Mouse (Mus musculus) megakaryocyte, embryonic 14.5 days (primary cell): ENCODE results near the gene Fam163a. TPM values are rescaled to one million over a fixed set of nuclear protein-coding genes. Genes with fewer than 3 reads are reported as not detected.
A peak's percentile ranks its signal among the peaks of the same experiment; 100 is the strongest.
"Not testable (repeated sequence)": the region's sequence is repeated elsewhere in the genome, so short reads cannot be mapped to it uniquely, and the experiment has no call there.

Experiments
- H3K27me3 ChIP-seq: replicated peaks from 2 replicates; pipeline ENCODE3; 2012; ENCODE audit warnings: inconsistent platforms
- H3K36me3 ChIP-seq: replicated peaks from 2 replicates; pipeline ENCODE3; 2012; ENCODE audit warnings: low read length, inconsistent platforms, mixed read lengths
- H3K4me1 ChIP-seq: 2 replicates; pipeline ENCODE4 v1.6.1; 2012; ENCODE audit warnings: inconsistent platforms
- H3K4me3 ChIP-seq: replicated peaks from 2 replicates; pipeline ENCODE3; 2012; ENCODE audit warnings: moderate library complexity, mild to moderate bottlenecking, inconsistent platforms
- H3K9me3 ChIP-seq: 2 replicates; pipeline ENCODE4 v1.6.1; 2012; ENCODE audit warnings: inconsistent platforms
- FLI1 ChIP-seq: IDR thresholded peaks from 2 replicates; pipeline ENCODE4 v1.6.1; 2012; ENCODE audit warnings: low read length, inconsistent platforms, mixed read lengths
- GATA1 ChIP-seq: IDR thresholded peaks from 3 replicates; pipeline ENCODE4 v1.6.1; 2012; ENCODE audit warnings: mixed read lengths, low read length, inconsistent platforms, borderline replicate concordance
- polyA plus RNA-seq: library from polyadenylated mRNA; stranded (reverse); fragments of >175 nt; gene quantifications from 2 replicates; pipeline ENCODE4 v1.2.3, GENCODE M21; 2012; ENCODE audit warnings: low replicate concordance; ENCODE audit not compliant: insufficient read depth

Fam163a gene
- 0.56 and 0.87 TPM in 2 replicates for polyA plus RNA-seq

GRCm38 (mm10) chr1:156204656-156205131 lies at the start of gene Fam163a:
Gene Fam163a, minus strand, starts transcription at chr1:156205026.
- Histone ChIP-seq H3K27me3 (peaks cover 68% of the 10 kb centered on the region), H3K9me3 (peaks cover 24% of the 10 kb centered on the region), H3K36me3 (no peaks in the 10 kb centered on the region), H3K4me1 (peaks cover 49% of the 10 kb centered on the region), H3K4me3 (peak within 1 kb of the TSS; percentile 90)
- TF ChIP-seq FLI1 (no peak), GATA1 (no peak)

GRCm38 (mm10) chr1:156251096-156251495 lies 46.3 kb upstream of the Fam163a start:
- not testable (repeated sequence) for H3K36me3 ChIP-seq, H3K4me1 ChIP-seq, H3K27me3 ChIP-seq, H3K4me3 ChIP-seq
- peaks cover 13% of the 10 kb centered on the region for H3K9me3 ChIP-seq

- Histone ChIP-seq H3K4me3 (no peak overlapping the region), H3K36me3 (no peaks in the 10 kb centered on the region), H3K4me1 (no peaks in the 10 kb centered on the region), H3K27me3 (peaks cover 2% of the 10 kb centered on the region), H3K9me3 (no peaks in the 10 kb centered on the region)
- TF ChIP-seq FLI1 (no peak), GATA1 (no peak)
Observed at GRCm38 (mm10) chr1:156247893-156248292, 43.1 kb upstream of the Fam163a start.

GRCm38 (mm10) chr1:156241713-156242348 lies 37.0 kb upstream of the Fam163a start:
- Histone ChIP-seq H3K4me3 (no peak overlapping the region), H3K27me3 (peaks cover 2% of the 10 kb centered on the region), H3K4me1 (peaks cover 20% of the 10 kb centered on the region), H3K36me3 (no peaks in the 10 kb centered on the region), H3K9me3 (no peaks in the 10 kb centered on the region)
- TF ChIP-seq GATA1, result no peak
- no peak for TF ChIP-seq FLI1

DNA sequence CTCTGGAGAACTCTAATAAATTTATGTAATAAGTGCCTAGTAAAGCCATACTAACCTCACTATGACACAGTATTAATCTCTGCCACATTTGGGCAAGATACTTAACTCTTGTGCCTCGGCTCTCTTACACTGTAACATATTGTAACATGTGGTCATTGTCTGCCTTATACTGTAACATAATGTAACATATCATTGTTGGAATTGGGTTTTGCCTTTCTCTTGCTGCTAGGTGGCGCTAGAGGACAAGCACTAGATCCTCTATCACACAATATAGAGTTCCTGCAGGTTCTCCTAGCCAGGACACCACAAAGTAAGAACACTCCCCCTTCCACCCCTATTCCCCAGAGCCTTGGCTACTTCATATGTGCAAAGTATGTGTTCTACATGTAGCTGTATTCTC lies 36.2 kb upstream of the Fam163a start:
- H3K27me3 ChIP-seq, result peaks cover 1% of the 10 kb centered on the region
- no peaks in the 10 kb centered on the region for H3K36me3 ChIP-seq
- no peak overlapping the region for H3K4me3 ChIP-seq
- H3K9me3 ChIP-seq, result no peaks in the 10 kb centered on the region
- TF ChIP-seq FLI1 (no peak), GATA1 (no peak)
- H3K4me1 ChIP-seq, result peaks cover 20% of the 10 kb centered on the region

GRCm38 (mm10) chr1:156231122-156231521 lies 26.3 kb upstream of the Fam163a start:
- no peak for TF ChIP-seq GATA1
- TF ChIP-seq FLI1, result no peak
- H3K36me3 ChIP-seq, result no peaks in the 10 kb centered on the region
- no peaks in the 10 kb centered on the region for H3K9me3 ChIP-seq
- H3K27me3 ChIP-seq, result no peaks in the 10 kb centered on the region
- H3K4me1 ChIP-seq, result peaks cover 62% of the 10 kb centered on the region
- H3K4me3 ChIP-seq, result no peak overlapping the region

DNA sequence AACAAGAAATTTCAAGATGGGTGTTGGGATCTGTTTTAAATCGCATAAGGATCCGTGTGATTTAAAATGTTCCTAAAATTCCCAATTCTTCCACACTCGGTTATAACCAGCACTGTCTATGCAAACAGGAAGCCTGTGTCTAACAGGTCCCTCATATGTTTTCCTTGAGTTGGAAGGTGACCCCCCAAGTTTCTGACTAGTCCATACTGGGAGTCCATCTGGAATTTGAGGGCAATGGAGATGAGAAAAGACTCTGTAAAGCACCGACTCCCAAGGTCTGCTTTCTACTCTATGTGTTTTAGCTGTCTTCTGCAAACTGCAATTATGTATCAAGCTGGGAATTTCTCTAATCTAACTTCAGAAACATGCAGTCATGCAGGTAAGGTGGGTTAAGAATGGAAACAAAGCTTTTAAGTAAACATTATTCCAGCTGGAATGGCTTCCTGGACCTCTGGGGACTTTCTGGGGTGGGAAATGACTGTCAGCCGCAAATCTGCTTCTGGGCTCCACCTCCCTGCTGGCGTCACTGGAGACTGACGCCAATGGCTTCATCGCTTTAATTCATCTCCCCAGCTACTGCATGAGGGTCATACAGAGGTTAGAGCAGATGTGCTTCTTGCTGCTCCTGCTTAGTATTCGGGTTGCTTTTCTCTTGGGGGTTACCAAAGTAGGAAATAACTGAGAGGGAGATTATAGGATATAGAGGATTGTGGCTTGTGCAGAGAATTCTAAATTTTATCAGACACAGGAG lies 25.7 kb upstream of the Fam163a start:
- peaks cover 65% of the 10 kb centered on the region for H3K4me1 ChIP-seq
- no peaks in the 10 kb centered on the region for H3K9me3 ChIP-seq
- TF ChIP-seq GATA1, result no peak
- no peak for TF ChIP-seq FLI1
- no peaks in the 10 kb centered on the region for H3K36me3 ChIP-seq
- no peak overlapping the region for H3K4me3 ChIP-seq
- H3K27me3 ChIP-seq, result no peaks in the 10 kb centered on the region

DNA sequence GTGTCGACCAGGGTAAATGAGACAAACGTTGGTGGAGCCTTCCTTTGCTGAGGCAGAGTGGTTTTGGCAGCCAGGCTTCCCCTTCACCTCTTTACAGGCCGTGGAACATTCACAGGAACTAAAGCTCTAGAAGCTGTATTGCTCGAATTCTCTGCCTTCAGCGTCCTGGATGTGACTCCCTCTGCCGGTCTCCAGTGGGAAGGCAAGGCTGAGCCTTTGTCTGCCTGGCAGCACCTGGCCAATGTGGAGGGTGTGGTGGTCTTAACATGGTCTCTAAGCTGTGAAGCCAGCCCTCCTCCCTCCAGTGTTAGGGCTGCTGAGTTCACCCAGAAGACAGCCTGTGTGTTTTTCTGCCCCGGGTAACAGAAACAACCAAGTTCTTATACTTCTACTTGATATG lies 24.6 kb upstream of the Fam163a start:
- H3K9me3 ChIP-seq, result no peaks in the 10 kb centered on the region
- H3K4me1 ChIP-seq, result peaks cover 75% of the 10 kb centered on the region
- peak overlapping the region; percentile 30 for H3K4me3 ChIP-seq
- H3K27me3 ChIP-seq, result no peaks in the 10 kb centered on the region
- H3K36me3 ChIP-seq, result no peaks in the 10 kb centered on the region
- TF ChIP-seq FLI1 (no peak), GATA1 (no peak)

DNA sequence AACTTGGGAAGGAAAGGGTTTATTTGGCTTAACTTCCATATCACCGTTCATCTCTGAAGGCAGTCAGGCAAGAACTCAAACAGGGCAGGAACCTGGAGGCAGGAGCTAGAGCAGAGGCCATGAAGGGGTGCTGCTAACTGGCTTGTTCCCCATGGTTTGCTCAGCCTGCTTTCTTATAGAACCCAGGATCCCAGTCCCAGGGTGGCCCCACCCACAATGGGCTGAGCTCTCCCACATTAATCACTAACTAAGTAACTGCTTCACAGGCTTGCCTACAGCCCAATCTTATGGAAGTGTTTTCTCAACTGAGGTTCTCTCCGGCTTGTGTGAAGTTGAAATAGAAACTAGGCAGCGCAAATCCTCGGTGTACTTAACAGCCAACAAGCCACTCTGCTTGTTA lies 23.9 kb upstream of the Fam163a start:
- no peaks in the 10 kb centered on the region for H3K9me3 ChIP-seq
- no peaks in the 10 kb centered on the region for H3K36me3 ChIP-seq
- no peak for TF ChIP-seq GATA1
- TF ChIP-seq FLI1, result no peak
- peaks cover 82% of the 10 kb centered on the region for H3K4me1 ChIP-seq
- no peaks in the 10 kb centered on the region for H3K27me3 ChIP-seq
- no peak overlapping the region for H3K4me3 ChIP-seq

DNA sequence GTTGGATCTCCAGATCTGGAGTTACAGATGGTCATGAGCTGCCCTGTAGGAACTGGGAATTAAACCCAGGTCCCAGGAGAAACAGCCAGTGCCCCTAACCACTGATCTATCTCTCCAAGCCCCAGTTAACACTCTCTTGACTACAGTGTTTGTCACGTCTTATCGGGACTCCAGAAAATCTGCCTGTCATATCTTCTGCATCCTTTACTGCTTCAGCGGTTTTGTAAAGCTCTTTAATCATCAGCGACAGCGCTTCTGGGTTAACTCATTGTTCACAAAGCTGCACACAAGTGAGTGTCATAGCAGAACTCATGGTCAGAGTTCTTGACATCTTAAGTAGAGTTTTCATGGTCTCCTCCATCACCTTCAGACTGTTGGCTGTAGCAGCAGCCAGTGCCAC lies 22.1 kb upstream of the Fam163a start:
- Histone ChIP-seq H3K4me1 (peaks cover 94% of the 10 kb centered on the region), H3K9me3 (no peaks in the 10 kb centered on the region), H3K4me3 (no peak overlapping the region), H3K27me3 (no peaks in the 10 kb centered on the region), H3K36me3 (peaks cover 2% of the 10 kb centered on the region)
- no peak for TF ChIP-seq FLI1
- TF ChIP-seq GATA1, result no peak
